Mouse (Mus musculus) intestine, postnatal 0 days (tissue): ENCODE measurements around the gene Stx1a. TPM values are rescaled to one million over a fixed set of nuclear protein-coding genes. Genes with fewer than 3 reads are reported as not detected.
A peak's percentile ranks its signal among the peaks of the same experiment; 100 is the strongest.
"Not testable (repeated sequence)": the region's sequence is repeated elsewhere in the genome, so short reads cannot be mapped to it uniquely, and the experiment has no call there.

ENCODE experiments used
- ATAC-seq: fragments of 200-750 bp; cut with Nextera tagmentation; 2 replicates; pipeline ENCODE4 v1.8.0; 2017; ENCODE audit warnings: mild to moderate bottlenecking, moderate TSS enrichment, moderate library complexity
- H3K27ac ChIP-seq: fragments of 300-500 bp; sonication (generic); 2 replicates; pipeline ENCODE4 v1.5.1; 2014; ENCODE audit warnings: mild to moderate bottlenecking, low read depth, low read length, moderate library complexity
- H3K27me3 ChIP-seq: fragments of 300-500 bp; sonication (generic); replicated peaks from 2 replicates; pipeline ENCODE4 v1.6.1; 2014; ENCODE audit warnings: low read length, mixed read lengths; ENCODE audit not compliant: control insufficient read depth, insufficient read depth
- H3K36me3 ChIP-seq: fragments of 300-500 bp; sonication (generic); 2 replicates; pipeline ENCODE4 v1.6.1; 2014; ENCODE audit warnings: mild to moderate bottlenecking, moderate library complexity; ENCODE audit not compliant: control insufficient read depth, insufficient read depth
- H3K4me1 ChIP-seq: fragments of 300-500 bp; sonication (generic); replicated peaks from 2 replicates; pipeline ENCODE4 v1.6.1; 2014; ENCODE audit warnings: antibody characterized with exemption, low read length, mixed read lengths; ENCODE audit not compliant: control insufficient read depth, insufficient read depth
- H3K4me2 ChIP-seq: fragments of 300-500 bp; sonication (generic); replicated peaks from 2 replicates; pipeline ENCODE4 v1.6.1; 2014; ENCODE audit warnings: low read depth, mild to moderate bottlenecking, moderate library complexity
- H3K4me3 ChIP-seq: fragments of 300-500 bp; sonication (generic); 2 replicates; pipeline ENCODE4 v1.5.1; 2014; ENCODE audit warnings: low read depth, low read length
- H3K9ac ChIP-seq: fragments of 300-500 bp; sonication (generic); 2 replicates; pipeline ENCODE4 v1.6.1; 2014; ENCODE audit warnings: mild to moderate bottlenecking, low read depth, low read length
- H3K9me3 ChIP-seq: fragments of 300-500 bp; sonication (generic); 2 replicates; pipeline ENCODE4 v1.6.1; 2016; ENCODE audit warnings: mixed run types; ENCODE audit not compliant: control insufficient read depth
- CTCF ChIP-seq: sonication (generic); IDR thresholded peaks from 2 replicates; pipeline ENCODE4 v1.5.1; 2016; ENCODE audit warnings: low read depth, mild to moderate bottlenecking, control low read depth, antibody characterized with exemption, moderate library complexity
- WGBS: fragments of 180-500 bp; shearing (Covaris S2); extraction: QIAGEN DNeasy Blood & Tissue Kit; methylation state at CpG from one replicate; pipeline ENCODE4 v1.1.7; 2014; 5-methylcytosine and 5-hydroxymethylcytosine counted together
- polyA plus RNA-seq: library from polyadenylated mRNA; unstranded; fragments of >200 nt; fragmentation: Nextera tagmentation; extraction: Ambion mirVana; gene quantifications from 2 replicates; pipeline ENCODE4 v1.2.1, GENCODE M21; 2015

Gene Stx1a
- polyA plus RNA-seq, 1 experiment from 2014 or later, result 5.6 TPM

DNA sequence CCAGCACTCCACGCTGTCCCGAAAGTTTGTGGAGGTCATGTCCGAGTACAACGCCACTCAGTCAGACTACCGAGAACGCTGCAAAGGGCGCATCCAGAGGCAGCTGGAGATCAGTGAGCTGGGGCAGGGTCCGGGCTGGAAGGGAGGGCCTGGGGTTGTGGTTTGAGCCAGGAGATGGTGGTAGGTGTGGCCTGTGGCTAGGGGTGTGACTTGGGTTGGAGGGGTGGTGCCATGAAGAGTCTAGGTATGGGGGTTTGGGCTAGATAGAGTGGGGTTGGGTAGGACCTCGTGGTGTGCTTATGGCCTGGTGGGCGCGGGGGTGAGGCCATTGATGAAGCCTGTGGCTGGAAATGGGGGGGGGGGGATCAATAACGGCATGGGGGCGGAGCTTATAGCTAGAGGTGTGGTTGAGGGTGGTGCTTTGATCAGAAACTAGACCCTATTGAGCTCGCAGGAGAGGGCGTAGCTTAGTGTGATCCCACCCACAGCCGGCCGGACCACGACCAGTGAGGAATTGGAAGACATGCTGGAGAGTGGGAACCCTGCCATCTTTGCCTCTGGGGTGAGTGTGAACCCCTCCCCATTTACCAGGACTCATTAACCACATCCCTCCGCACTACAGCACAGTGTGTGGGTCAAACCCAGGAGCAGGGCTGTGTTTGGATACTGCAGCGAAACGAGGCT is 19.0 kb downstream of the Stx1a start:
- Histone ChIP-seq H3K27ac (no peak overlapping the region), H3K27me3 (no peaks in the 10 kb centered on the region), H3K36me3 (peaks cover 42% of the 10 kb centered on the region), H3K4me2 (no peak overlapping the region), H3K4me3 (no peak overlapping the region), H3K4me1 (no peaks in the 10 kb centered on the region), H3K9me3 (no peaks in the 10 kb centered on the region), H3K9ac (no peak overlapping the region)
- 56% methylated on average over 20 of the region's 21 CpGs for WGBS
- no peak for TF ChIP-seq CTCF
- no peak; the same call in 1 of the 2 replicates for ATAC-seq

DNA sequence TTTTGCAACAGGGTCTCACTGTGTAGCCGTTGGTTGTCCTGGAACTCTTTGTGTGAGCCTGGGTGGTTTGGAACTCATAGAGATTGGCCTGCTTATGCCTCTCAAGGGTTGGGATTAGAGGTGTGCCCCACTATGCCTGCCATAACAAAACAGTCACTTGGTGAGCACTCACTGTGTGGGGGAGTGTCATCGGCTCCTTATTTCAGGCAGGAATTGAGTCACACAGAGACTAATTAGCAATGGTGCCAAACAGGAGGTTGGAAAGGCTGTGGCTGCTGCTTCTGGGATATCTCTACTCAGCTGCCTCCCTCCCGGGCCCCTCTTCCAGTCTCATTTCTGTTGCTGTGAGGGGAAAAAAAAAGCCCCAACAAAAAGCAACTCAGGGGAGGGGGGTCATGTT is 21.3 kb downstream of the Stx1a start:
- no peaks in the 10 kb centered on the region for H3K27me3 ChIP-seq
- H3K4me2 ChIP-seq, result no peak overlapping the region
- H3K9me3 ChIP-seq, result no peaks in the 10 kb centered on the region
- H3K27ac ChIP-seq, result no peak overlapping the region
- no peak overlapping the region for H3K9ac ChIP-seq
- peaks cover 46% of the 10 kb centered on the region for H3K36me3 ChIP-seq
- 95% methylated on average over 3 of the region's 3 CpGs for WGBS
- TF ChIP-seq CTCF, result no peak
- ATAC-seq, result no peak
- H3K4me3 ChIP-seq, result no peak overlapping the region
- no peaks in the 10 kb centered on the region for H3K4me1 ChIP-seq

DNA sequence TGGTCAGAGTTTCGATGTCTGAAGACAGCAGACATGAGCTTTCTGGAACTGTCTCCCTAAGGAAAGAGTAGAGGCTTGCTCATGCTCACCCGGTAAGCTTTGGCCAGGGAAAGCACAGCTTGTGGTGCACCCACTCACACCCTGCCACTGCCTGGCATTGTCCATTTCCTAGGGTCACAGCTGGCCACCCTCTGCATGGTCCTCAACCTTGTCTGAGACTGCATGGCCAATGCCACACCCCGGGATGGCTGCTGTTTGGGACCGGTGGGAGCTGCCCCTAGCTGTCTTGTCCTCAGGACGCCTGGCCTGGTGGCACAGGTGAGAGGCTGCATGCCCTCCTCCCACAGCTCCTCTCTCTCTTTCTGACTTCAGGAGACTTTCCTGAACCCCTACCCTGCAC is 25.3 kb downstream of the Stx1a start:
- Histone ChIP-seq H3K27me3 (no peaks in the 10 kb centered on the region), H3K4me1 (no peaks in the 10 kb centered on the region), H3K4me2 (no peak overlapping the region), H3K4me3 (no peak overlapping the region), H3K9ac (no peak overlapping the region), H3K27ac (no peak overlapping the region), H3K36me3 (peaks cover 57% of the 10 kb centered on the region), H3K9me3 (no peaks in the 10 kb centered on the region)
- TF ChIP-seq CTCF, result no peak
- WGBS, result 88% methylated on average over 5 of the region's 5 CpGs
- no peak for ATAC-seq

DNA sequence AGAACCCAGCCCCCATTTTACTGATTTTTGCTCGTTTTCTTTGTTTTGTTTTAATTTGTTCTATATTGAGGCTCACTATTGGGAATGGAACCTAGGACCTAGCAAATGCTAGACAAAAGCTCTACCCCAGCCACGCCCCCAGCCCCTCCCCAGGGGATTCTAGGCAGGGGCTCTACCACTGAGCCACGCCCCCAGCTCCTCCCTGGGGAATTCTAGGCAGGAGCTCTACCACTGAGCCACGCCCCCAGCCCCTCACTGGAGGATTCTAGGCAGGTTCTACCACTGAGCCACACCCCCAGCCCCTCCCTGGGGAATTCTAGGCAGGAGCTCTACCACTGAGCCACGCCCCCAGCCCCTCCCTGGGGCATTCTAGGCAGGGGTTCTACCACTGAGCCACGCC is 26.0 kb downstream of the Stx1a start:
- WGBS, result 92% methylated on average over 5 of the region's 6 CpGs
- H3K27ac ChIP-seq, ATAC-seq, H3K4me3 ChIP-seq, H3K9me3 ChIP-seq, H3K4me2 ChIP-seq, H3K27me3 ChIP-seq, H3K4me1 ChIP-seq, H3K9ac ChIP-seq: not testable (repeated sequence)
- peaks cover 56% of the 10 kb centered on the region for H3K36me3 ChIP-seq

DNA sequence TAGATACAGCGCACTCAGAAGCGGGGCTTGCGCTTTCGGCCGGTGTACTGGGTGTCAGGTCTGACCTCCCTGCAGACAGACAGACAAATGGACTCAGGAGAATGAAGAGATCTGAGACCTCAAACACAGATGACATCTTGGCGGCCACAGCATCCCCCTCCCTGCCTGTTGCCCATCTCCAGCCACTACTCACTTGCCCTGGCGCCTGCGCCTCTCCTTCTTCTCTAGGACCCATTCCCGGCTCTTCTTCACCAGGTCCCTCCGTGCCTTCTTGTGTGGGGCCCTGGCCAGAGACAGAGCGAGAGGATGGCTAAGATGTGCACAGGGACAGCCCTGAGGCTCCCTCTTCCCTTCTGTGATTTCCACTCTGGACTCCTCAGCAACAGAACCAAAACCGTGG is 30.1 kb downstream of the Stx1a start:
- Histone ChIP-seq H3K27ac (no peak overlapping the region), H3K36me3 (peaks cover 65% of the 10 kb centered on the region), H3K9ac (no peak overlapping the region), H3K27me3 (no peaks in the 10 kb centered on the region), H3K4me3 (no peak overlapping the region), H3K4me1 (no peaks in the 10 kb centered on the region), H3K9me3 (no peaks in the 10 kb centered on the region), H3K4me2 (no peak overlapping the region)
- TF ChIP-seq CTCF, result no peak
- 88% methylated on average over 12 of the region's 12 CpGs for WGBS
- no peak for ATAC-seq

DNA sequence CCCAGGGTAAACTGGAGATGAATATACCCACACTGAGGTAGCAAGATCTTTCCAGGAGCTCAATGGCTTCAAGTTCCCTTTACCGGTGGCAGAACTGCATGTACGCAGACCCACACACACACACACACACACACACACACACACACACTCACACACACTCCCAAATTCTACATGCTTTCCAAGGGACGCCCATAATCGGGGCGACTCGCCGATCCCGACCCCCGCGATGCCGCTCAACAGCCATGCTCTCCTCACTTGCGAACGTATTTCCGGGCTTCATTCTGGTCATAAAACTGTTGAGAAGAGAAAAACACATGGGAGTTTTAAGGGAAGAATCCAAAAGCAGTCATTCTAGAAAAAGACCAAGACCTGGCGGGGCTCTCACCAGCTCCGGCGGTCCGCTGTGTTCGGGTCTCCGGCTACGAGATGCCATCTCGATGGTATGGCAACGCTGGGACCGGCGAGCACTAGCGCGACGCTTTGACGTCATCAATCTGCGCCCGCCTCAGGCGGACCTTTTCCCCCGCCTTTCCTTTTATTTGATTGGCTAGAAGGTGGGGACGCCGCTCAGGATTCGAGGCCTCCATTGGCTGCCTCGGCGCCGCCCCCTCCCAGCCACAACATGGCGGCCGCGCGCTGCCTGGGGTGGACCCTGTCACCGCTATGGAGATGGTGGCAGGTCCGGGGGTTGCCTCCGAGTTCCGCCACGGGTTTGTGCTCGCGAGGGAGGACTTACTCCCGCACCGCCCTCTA is 40.5 kb downstream of the Stx1a start, which contains the start of gene Dnajc30:
Dnajc30 (plus strand) TSS at position 574 of the 753 bp plus-strand sequence.
- Histone ChIP-seq H3K4me2 (peak within 1 kb of the TSS; percentile 99), H3K9ac (peak within 1 kb of the TSS; percentile 87), H3K36me3 (peaks cover 22% of the 10 kb centered on the region), H3K27ac (peak within 1 kb of the TSS; percentile 69), H3K4me1 (0 out of 2 replicates have a peak, but pooled peaks cover 2% of the 10 kb centered on the region), H3K27me3 (no peaks in the 10 kb centered on the region), H3K9me3 (no peaks in the 10 kb centered on the region), H3K4me3 (peak within 1 kb of the TSS; percentile 96)
- WGBS, result under 1% methylated on average over 52 of the region's 52 CpGs
- TF ChIP-seq CTCF, result no peak
- ATAC-seq, result peak; percentile 92
